Comparison of ENCODE assay signal across 8 mouse cellular contexts in the genomic region with DNA sequence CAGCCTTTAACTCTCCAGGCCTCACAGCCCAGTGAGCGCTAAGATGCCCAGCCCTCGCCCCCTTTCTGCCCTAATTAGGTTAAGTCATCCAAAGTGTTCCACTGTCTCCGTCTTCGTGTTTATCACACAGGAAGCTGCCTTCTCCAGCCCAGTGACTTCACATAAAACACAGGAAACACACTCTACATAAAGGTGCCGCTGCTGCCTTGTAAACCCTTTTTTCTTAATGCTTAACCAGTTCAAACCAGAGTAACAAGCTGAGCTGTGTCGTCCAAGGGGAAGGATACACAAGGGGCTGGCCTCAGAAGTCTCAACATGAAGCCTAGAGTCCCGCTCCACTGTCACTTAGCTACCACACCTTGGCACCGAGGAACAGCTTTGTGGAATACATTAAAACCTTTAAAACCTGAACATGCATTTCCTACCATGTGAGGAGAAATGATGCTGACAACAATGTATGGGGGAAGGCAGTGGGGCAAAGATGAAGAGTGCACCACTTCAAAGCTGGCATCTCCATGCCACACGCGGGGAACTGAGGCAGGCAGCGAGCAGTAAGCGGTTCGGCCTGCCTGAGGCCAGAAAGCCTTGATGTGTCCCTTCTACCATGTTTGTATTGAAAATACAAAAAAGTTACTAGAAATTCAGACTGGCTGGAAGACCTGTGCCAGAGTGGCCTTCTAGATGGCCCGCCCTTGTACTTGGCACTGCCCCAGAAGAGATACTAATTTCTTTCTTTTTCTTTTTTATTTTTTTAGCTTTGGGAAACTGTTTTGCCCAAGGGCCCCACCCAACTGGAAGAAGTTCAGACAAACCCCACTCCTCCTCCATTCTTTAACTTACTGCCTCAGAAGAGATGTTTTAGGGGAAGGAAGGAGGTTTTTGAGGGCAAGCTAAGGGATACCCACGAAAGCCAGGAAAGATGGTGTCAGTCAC. TPM values are rescaled to one million over a fixed set of nuclear protein-coding genes. Genes with fewer than 3 reads are reported as not detected.
DNase-seq lines count a peak whose midpoint lies in the region; ATAC-seq and TF ChIP-seq lines count a peak whose summit lies in the region.

No protein-coding gene starts in this region.

- peak; percentile 93 for DNase-seq in heart, adult 11 months
- DNase-seq in heart, postnatal 10 days, result no peak
- no peak for DNase-seq in limb, embryonic 10.5 days (ENCODE audit: low spot score)
- DNase-seq in natural killer cell, adult 2 months (ENCODE audit: low spot score in 2 of 2), result peak; percentile 82 to 86
- DNase-seq in gastrocnemius, adult 18-20 months (ENCODE audit: low spot score), result no peak

- WGBS in limb, embryonic 10.5 days, result 79% methylated on average over 15 of the region's 15 CpGs

- peak overlapping the region; percentile 17 for H3K4me3 ChIP-seq in E14TG2a.4 (replicated peaks; ENCODE audit: low read length)
- H3K4me3 ChIP-seq in limb, embryonic 10.5 days, result no peak overlapping the region

- H3K36me3 ChIP-seq in E14TG2a.4 (ENCODE audit: insufficient read depth, low read length), result peaks cover 86% of the 10 kb centered on the region
- H3K36me3 ChIP-seq in limb, embryonic 10.5 days, result peaks cover 24% of the 10 kb centered on the region

- TF ChIP-seq CTCF in E14TG2a.4 (conservative IDR thresholded peaks at IDR 0.05; ENCODE audit: low read length), result no peak

- no peaks in the 10 kb centered on the region for H3K27me3 ChIP-seq in E14TG2a.4 (ENCODE audit: insufficient read depth, low read length)
- H3K27me3 ChIP-seq in limb, embryonic 10.5 days (ENCODE audit: low read depth, poor library complexity, severe bottlenecking), result no peaks in the 10 kb centered on the region

- intact Hi-C loops in heart, postnatal 10 days (cut with DNase I), result no loop called here

- H3K27ac ChIP-seq in limb, embryonic 10.5 days, result peak overlapping the region; percentile 68

- peaks cover 98% of the 10 kb centered on the region for H3K4me1 ChIP-seq in E14TG2a.4 (replicated peaks; ENCODE audit: low read depth, low read length)
- H3K4me1 ChIP-seq in limb, embryonic 10.5 days, result peaks cover 64% of the 10 kb centered on the region

- ATAC-seq in granulocyte monocyte progenitor cell, adult 5-6 weeks (replicated peaks; ENCODE audit: poor library complexity, severe bottlenecking), result no peak
- ATAC-seq in erythroid progenitor cell, adult 5-6 weeks (replicated peaks; ENCODE audit: low FRiP score, poor library complexity, severe bottlenecking), result no peak

- H3K9me3 ChIP-seq in E14TG2a.4 (ENCODE audit: low read length), result no peaks in the 10 kb centered on the region
- no peaks in the 10 kb centered on the region for H3K9me3 ChIP-seq in limb, embryonic 10.5 days (replicated peaks)

RNA-seq across cellular contexts. Expression of a gene that starts 7.4 kb away (rescaled TPM):
- 100 to 1,000 TPM; 206 to 221 TPM for total RNA-seq in heart, postnatal 10 days (2021)
- polyA plus RNA-seq in limb, embryonic 10.5 days (2016; fragmentation: Nextera tagmentation; extraction: Ambion mirVana), result 30.6 and 39.2 TPM in 2 replicates
- 199 and 315 TPM in 2 replicates for total RNA-seq in granulocyte monocyte progenitor cell, adult 5-6 weeks (2014; fragmentation: Nextera tagmentation)
- 285 and 305 TPM in 2 replicates for total RNA-seq in granulocyte monocyte progenitor cell, adult 5-6 weeks (2017)
- 10 to 100 TPM; 42.8 to 63.0 TPM for total RNA-seq in gastrocnemius, adult 18-20 months (2021)
- total RNA-seq in erythroid progenitor cell, adult 5-6 weeks (2015; ENCODE audit: low replicate concordance), result 104 and 105 TPM in 2 replicates
- 198 and 213 TPM in 2 replicates for total RNA-seq in erythroid progenitor cell, adult 5-6 weeks (2017; ENCODE audit: low replicate concordance)

Comparison
In these comparisons a context has a peak if more than half of its experiments do, and no peak if none do; other contexts are left out.
1. DNase-seq: peak in heart, adult 11 months (single experiment) and natural killer cell, adult 2 months (2 of 2); none in heart, postnatal 10 days (0 of 2), limb, embryonic 10.5 days (single experiment) and gastrocnemius, adult 18-20 months (single experiment).